8 mouse cellular contexts compared by ENCODE assay signal in genomic region chr8:109706076-109706873, GRCm38 (mm10). TPM values are rescaled to one million over a fixed set of nuclear protein-coding genes. Genes with fewer than 3 reads are reported as not detected.
DNase-seq lines count a peak whose midpoint lies in the region; ATAC-seq lines count a peak whose summit lies in the region.

No protein-coding gene starts in this region.

- WGBS in intestine, embryonic 16.5 days = 2% methylated on average over 30 of the region's 30 CpGs
- 2% methylated on average over 30 of the region's 30 CpGs for WGBS in midbrain, embryonic 10.5 days

- ATAC-seq in erythroblast, adult 5-6 weeks (replicated peaks; ENCODE audit: low FRiP score, poor library complexity, severe bottlenecking) = peak; percentile 2; the same call in 1 of the 2 replicates
- peak; percentile 57 for ATAC-seq in intestine, embryonic 16.5 days

- peaks cover 13% of the 10 kb centered on the region for H3K4me1 ChIP-seq in intestine, embryonic 16.5 days (ENCODE audit: control insufficient read depth, insufficient read depth, low read length)
- H3K4me1 ChIP-seq in midbrain, embryonic 10.5 days = peaks cover 30% of the 10 kb centered on the region

- H3K27me3 ChIP-seq in intestine, embryonic 16.5 days (replicated peaks; ENCODE audit: control insufficient read depth, insufficient read depth, low read length) = no peaks in the 10 kb centered on the region
- H3K27me3 ChIP-seq in midbrain, embryonic 10.5 days (ENCODE audit: low read depth, poor library complexity, severe bottlenecking) = peaks cover 26% of the 10 kb centered on the region

- no peaks in the 10 kb centered on the region for H3K9me3 ChIP-seq in intestine, embryonic 16.5 days (ENCODE audit: control insufficient read depth, low read length)
- no peaks in the 10 kb centered on the region for H3K9me3 ChIP-seq in midbrain, embryonic 10.5 days (replicated peaks)

- H3K9ac ChIP-seq in intestine, embryonic 16.5 days (ENCODE audit: low read depth, low read length) = peak overlapping the region; percentile 99

- H3K36me3 ChIP-seq in intestine, embryonic 16.5 days (ENCODE audit: control insufficient read depth, insufficient read depth, low read length) = no peaks in the 10 kb centered on the region
- peaks cover 40% of the 10 kb centered on the region for H3K36me3 ChIP-seq in midbrain, embryonic 10.5 days

- H3K4me2 ChIP-seq in intestine, embryonic 16.5 days (ENCODE audit: low read depth, low read length) = peak overlapping the region; percentile 87

- H3K4me3 ChIP-seq in intestine, embryonic 16.5 days (ENCODE audit: low read length) = peak overlapping the region; percentile 94
- peak overlapping the region; percentile 83 for H3K4me3 ChIP-seq in midbrain, embryonic 10.5 days

- DNase-seq in kidney, adult 18-20 months = peak; percentile 11
- DNase-seq in kidney, adult 8-10 months = no peak
- peak; percentile 50 for DNase-seq in MN1 (ENCODE audit: low spot score)
- DNase-seq in midbrain, embryonic 10.5 days (ENCODE audit: low spot score) = peak; percentile 17
- peak; percentile 20 for DNase-seq in thymus, postnatal 0 days (ENCODE audit: low spot score)
- no peak for DNase-seq in right cerebral cortex, postnatal 25 days

- H3K27ac ChIP-seq in intestine, embryonic 16.5 days (ENCODE audit: low read length) = peak overlapping the region; percentile 28; the same call in 1 of the 2 replicates
- H3K27ac ChIP-seq in midbrain, embryonic 10.5 days (replicated peaks) = peak overlapping the region; percentile 100

RNA-seq across cellular contexts. Expression of gene Zfp821, which starts 0.9 kb away (rescaled TPM):
- 1.7 and 5.9 TPM in 2 replicates for total RNA-seq in erythroblast, adult 5-6 weeks (2015; ENCODE audit: low replicate concordance)
- total RNA-seq in erythroblast, adult 5-6 weeks (2017; ENCODE audit: low replicate concordance) = 9.6 and 12.0 TPM in 2 replicates
- polyA plus RNA-seq in intestine, embryonic 16.5 days (2015; fragmentation: Nextera tagmentation; extraction: Ambion mirVana) = 12.6 and 13.0 TPM in 2 replicates
- polyA plus RNA-seq in midbrain, embryonic 10.5 days (2016; fragmentation: Nextera tagmentation; extraction: Ambion mirVana) = 37.7 and 42.8 TPM in 2 replicates
- 12.8 and 13.5 TPM in 2 replicates for polyA plus RNA-seq in thymus, postnatal 0 days (2015; fragmentation: Nextera tagmentation; extraction: Ambion mirVana)

RNA-seq across cellular contexts. Expression of gene Ist1, which starts 13.2 kb away (rescaled TPM):
- total RNA-seq in erythroblast, adult 5-6 weeks (2015; ENCODE audit: low replicate concordance) = 34.6 and 41.8 TPM in 2 replicates
- 38.2 and 45.8 TPM in 2 replicates for total RNA-seq in erythroblast, adult 5-6 weeks (2017; ENCODE audit: low replicate concordance)
- 122 and 128 TPM in 2 replicates for polyA plus RNA-seq in intestine, embryonic 16.5 days (2015; fragmentation: Nextera tagmentation; extraction: Ambion mirVana)
- polyA plus RNA-seq in midbrain, embryonic 10.5 days (2016; fragmentation: Nextera tagmentation; extraction: Ambion mirVana) = 143 and 156 TPM in 2 replicates
- polyA plus RNA-seq in thymus, postnatal 0 days (2015; fragmentation: Nextera tagmentation; extraction: Ambion mirVana) = 113 TPM in 2 replicates

RNA-seq across cellular contexts. Expression of gene Atxn1l, which starts 31.3 kb away (rescaled TPM):
- total RNA-seq in erythroblast, adult 5-6 weeks (2015; ENCODE audit: low replicate concordance) = 1.3 and 5.6 TPM in 2 replicates
- total RNA-seq in erythroblast, adult 5-6 weeks (2017; ENCODE audit: low replicate concordance) = 3.5 and 4.3 TPM in 2 replicates
- polyA plus RNA-seq in intestine, embryonic 16.5 days (2015; fragmentation: Nextera tagmentation; extraction: Ambion mirVana) = 4.5 and 5.1 TPM in 2 replicates
- 6.3 and 8.1 TPM in 2 replicates for polyA plus RNA-seq in midbrain, embryonic 10.5 days (2016; fragmentation: Nextera tagmentation; extraction: Ambion mirVana)
- 4.0 and 4.5 TPM in 2 replicates for polyA plus RNA-seq in thymus, postnatal 0 days (2015; fragmentation: Nextera tagmentation; extraction: Ambion mirVana)

Comparison
In these comparisons a context has a peak if more than half of its experiments do, and no peak if none do; other contexts are left out.
1. DNase-seq: peak in kidney, adult 18-20 months (single experiment), MN1 (single experiment), midbrain, embryonic 10.5 days (single experiment) and thymus, postnatal 0 days (single experiment); none in kidney, adult 8-10 months (0 of 2) and right cerebral cortex, postnatal 25 days (single experiment).